Mouse (Mus musculus) urinary bladder, postnatal 36 days (tissue): ENCODE results near the gene Zfp384.
"Not testable (repeated sequence)": the region's sequence is repeated elsewhere in the genome, so short reads cannot be mapped to it uniquely, and the experiment has no call there.

ENCODE experiments used
- DNase-seq, 2 experiments: peaks; one replicate each; pipeline ENCODE4 v3.0.0; 2022; ENCODE audit warnings: low spot score in 2 of 2, mixed read lengths in 1 of 2

Zfp384 gene

GRCm38 (mm10) chr6:125009181-125010073, 482 bp downstream of the Zfp384 start:
- DNase-seq, result peak; percentile 46 to 81

GRCm38 (mm10) chr6:125017682-125018081, 8.7 kb downstream of the Zfp384 start:
- DNase-seq, result no peak

- DNase-seq, result not testable (repeated sequence)
Measured at GRCm38 (mm10) chr6:125030532-125030931, 21.6 kb downstream of the Zfp384 start.

GRCm38 (mm10) chr6:125031604-125032003, 22.7 kb downstream of the Zfp384 start:
- DNase-seq, result no peak

- no peak for DNase-seq
Measured at GRCm38 (mm10) chr6:125038666-125039065, 29.7 kb downstream of the Zfp384 start.

- DNase-seq, result no peak
Measured at GRCm38 (mm10) chr6:125039131-125039530, 30.2 kb downstream of the Zfp384 start.

GRCm38 (mm10) chr6:125039533-125040153, 30.7 kb downstream of the Zfp384 start, which contains the start of gene Ing4:
Gene Ing4 (plus strand): TSS chr6:125039760.
- DNase-seq, result peak; percentile 85 to 91

GRCm38 (mm10) chr6:125040221-125040620, 31.3 kb downstream of the Zfp384 start:
- DNase-seq, result no peak

GRCm38 (mm10) chr6:125041047-125041446, 32.1 kb downstream of the Zfp384 start:
- DNase-seq, result peak in 1 of 2 experiments; percentile 25

- no peak for DNase-seq
Measured at GRCm38 (mm10) chr6:125042081-125042480, 33.1 kb downstream of the Zfp384 start.

- peak; percentile 51 to 75 for DNase-seq
Measured at GRCm38 (mm10) chr6:125046691-125047090, 37.7 kb downstream of the Zfp384 start.

GRCm38 (mm10) chr6:125049678-125050077, 40.7 kb downstream of the Zfp384 start, which contains the start of gene Acrbp:
Gene Acrbp (plus strand): TSS chr6:125049689.
- no peak for DNase-seq

- no peak for DNase-seq
Measured at GRCm38 (mm10) chr6:125051237-125051636, 42.3 kb downstream of the Zfp384 start.

- no peak for DNase-seq
Measured at GRCm38 (mm10) chr6:125061493-125061892, 52.5 kb downstream of the Zfp384 start.

GRCm38 (mm10) chr6:125062511-125062910, 53.6 kb downstream of the Zfp384 start:
- no peak for DNase-seq

GRCm38 (mm10) chr6:125063906-125064305, 55.0 kb downstream of the Zfp384 start:
- no peak for DNase-seq

- DNase-seq, result not testable (repeated sequence)
Measured at GRCm38 (mm10) chr6:125065223-125065622, 56.3 kb downstream of the Zfp384 start.

- peak in 1 of 2 experiments; percentile 35 for DNase-seq
Measured at GRCm38 (mm10) chr6:125067571-125067995, 58.6 kb downstream of the Zfp384 start, which contains the start of gene Lpar5. Gene Lpar5 (plus strand): TSS chr6:125067920.

- DNase-seq, result no peak
Measured at GRCm38 (mm10) chr6:125071170-125071895, 62.4 kb downstream of the Zfp384 start.

GRCm38 (mm10) chr6:125071896-125072279, 62.9 kb downstream of the Zfp384 start:
- DNase-seq, result peak in 1 of 2 experiments; percentile 31

- DNase-seq, result no peak
Measured at GRCm38 (mm10) chr6:125073825-125074224, 64.9 kb downstream of the Zfp384 start.

GRCm38 (mm10) chr6:125081394-125081793, 72.4 kb downstream of the Zfp384 start:
- DNase-seq, result no peak
